Mouse (Mus musculus): ENCODE measurements around the gene Stk11ip. TPM values are rescaled to one million over a fixed set of nuclear protein-coding genes. Genes with fewer than 3 reads are reported as not detected.
A peak's percentile ranks its signal among the peaks of the same experiment; 100 is the strongest.

Stk11ip gene
- 24.8 and 27.1 TPM in 2 replicates for polyA plus RNA-seq (2016; fragmentation: Nextera tagmentation; extraction: Ambion mirVana)

GRCm38 (mm10) chr1:75521321-75522031 lies at the start of gene Stk11ip:
Stk11ip (plus strand) TSS chr1:75521529.
- H3K4me2 ChIP-seq (replicated peaks): peak within 1 kb of the TSS; percentile 71

GRCm38 (mm10) chr1:75476441-75476840 lies 44.9 kb upstream of the Stk11ip start:
- no peak overlapping the region for H3K27ac ChIP-seq
- no peak for ATAC-seq (ENCODE audit: low FRiP score, low read depth)
- H3K9me3 ChIP-seq: no peaks in the 10 kb centered on the region
- peaks cover 36% of the 10 kb centered on the region for H3K4me1 ChIP-seq
- H3K36me3 ChIP-seq: peaks cover 50% of the 10 kb centered on the region
- H3K4me3 ChIP-seq: no peak overlapping the region
- H3K27me3 ChIP-seq (replicated peaks): no peaks in the 10 kb centered on the region; the same call in 1 of the 2 replicates
- WGBS: 97% methylated on average over 11 of the region's 11 CpGs
- H3K9ac ChIP-seq: no peak overlapping the region
- no peak overlapping the region for H3K4me2 ChIP-seq (replicated peaks)

More at GRCm38 (mm10) chr1:75521321-75522031, at the start of gene Stk11ip:
- peak; percentile 97 for ATAC-seq (ENCODE audit: low FRiP score, low read depth)
- H3K9ac ChIP-seq: peak within 1 kb of the TSS; percentile 51
- no peaks in the 10 kb centered on the region for H3K9me3 ChIP-seq
- H3K36me3 ChIP-seq: peaks cover 9% of the 10 kb centered on the region
- peak within 1 kb of the TSS; percentile 78 for H3K27ac ChIP-seq
- H3K27me3 ChIP-seq (replicated peaks): no peaks in the 10 kb centered on the region
- peak within 1 kb of the TSS; percentile 62 for H3K4me3 ChIP-seq
- 0 out of 2 replicates have a peak, but pooled peaks cover 3% of the 10 kb centered on the region for H3K4me1 ChIP-seq
- under 1% methylated on average over 46 of the region's 46 CpGs for WGBS

DNA sequence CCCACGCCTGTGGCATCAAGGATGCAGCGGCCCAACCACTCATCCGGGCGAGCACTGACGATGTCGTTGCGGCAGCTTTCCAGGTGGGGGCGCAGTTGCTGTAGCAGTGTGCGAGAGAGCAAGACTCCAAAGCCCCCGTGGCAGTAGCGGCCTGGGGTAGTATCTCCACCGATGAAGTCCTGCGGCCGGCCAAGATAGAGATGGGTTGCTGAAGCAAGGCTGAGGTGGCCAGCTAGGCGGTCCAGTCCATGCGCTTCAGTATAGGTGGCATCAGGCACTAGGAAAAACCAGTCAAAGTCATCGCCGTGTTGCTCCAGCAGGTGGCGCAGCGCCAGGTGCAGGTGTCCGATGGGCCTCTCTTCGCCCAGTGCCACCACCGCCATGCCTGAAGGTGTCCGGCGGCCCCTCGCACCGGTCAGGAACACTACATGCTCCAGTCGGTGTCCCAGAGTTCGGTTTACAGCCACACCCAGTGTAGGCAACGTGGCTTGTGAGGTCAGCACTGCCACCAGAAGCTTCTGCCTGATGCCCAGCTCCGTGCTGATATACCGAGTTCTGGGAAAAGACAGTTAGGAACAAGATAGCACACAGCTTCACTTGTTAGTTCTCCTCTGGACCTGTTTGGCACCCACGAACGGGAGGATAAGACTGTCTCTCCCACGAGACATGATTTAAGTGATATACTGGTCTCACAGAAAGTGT lies 43.9 kb upstream of the Stk11ip start:
- Histone ChIP-seq H3K4me1 (peaks cover 36% of the 10 kb centered on the region), H3K4me3 (peak overlapping the region; percentile 18), H3K4me2 (replicated peaks) (peak overlapping the region; percentile 93), H3K27ac (no peak overlapping the region), H3K9ac (no peak overlapping the region), H3K9me3 (no peaks in the 10 kb centered on the region), H3K27me3 (replicated peaks) (peaks cover 3% of the 10 kb centered on the region), H3K36me3 (peaks cover 45% of the 10 kb centered on the region)
- WGBS: 13% methylated on average over 35 of the region's 35 CpGs
- ATAC-seq (ENCODE audit: low FRiP score, low read depth): no peak

DNA sequence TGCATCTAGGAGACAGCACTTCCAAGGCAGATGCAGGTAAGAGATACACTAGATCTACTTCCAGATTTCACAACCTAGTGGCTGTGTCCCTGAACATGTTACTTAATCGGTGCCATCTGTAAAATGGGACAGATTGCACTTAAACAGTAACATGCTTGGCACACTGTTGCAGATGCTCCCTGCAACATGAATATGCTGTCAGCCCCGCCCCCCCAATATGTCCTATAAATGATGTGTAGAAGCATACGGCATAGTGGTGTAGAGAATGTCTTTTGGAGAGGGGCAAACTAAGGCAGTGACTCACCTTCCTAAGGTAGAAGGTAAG lies 43.4 kb upstream of the Stk11ip start:
- Histone ChIP-seq H3K4me2 (replicated peaks) (peak overlapping the region; percentile 93), H3K27me3 (replicated peaks) (peaks cover 9% of the 10 kb centered on the region), H3K27ac (no peak overlapping the region), H3K9me3 (no peaks in the 10 kb centered on the region), H3K4me1 (peaks cover 36% of the 10 kb centered on the region), H3K36me3 (peaks cover 45% of the 10 kb centered on the region), H3K4me3 (peak overlapping the region; percentile 84; the same call in 1 of the 2 replicates), H3K9ac (peak overlapping the region; percentile 80; the same call in 1 of the 2 replicates)
- ATAC-seq (ENCODE audit: low FRiP score, low read depth): no peak
- WGBS: 53% methylated on average over 3 of the region's 3 CpGs

DNA sequence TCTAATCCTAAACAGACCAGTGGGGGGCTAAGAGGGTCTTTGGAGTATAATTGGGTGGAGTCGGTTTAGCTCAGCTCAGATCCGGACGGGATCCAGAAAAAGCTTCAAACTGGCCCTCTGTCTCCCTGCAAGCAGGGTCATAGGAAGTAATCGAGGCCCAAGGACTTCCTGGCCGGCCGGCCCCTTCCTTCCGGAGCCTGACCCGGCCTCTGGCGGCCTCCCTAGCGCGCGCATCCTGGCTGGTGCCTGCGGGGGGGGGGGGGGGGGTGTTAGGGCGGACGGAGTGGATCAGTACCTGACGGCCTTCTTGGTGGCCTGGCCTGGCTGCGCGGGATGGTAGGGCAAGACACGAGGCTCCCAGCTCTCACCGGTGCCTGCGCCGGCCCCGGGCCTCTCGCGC lies 42.8 kb upstream of the Stk11ip start:
- no peaks in the 10 kb centered on the region for H3K9me3 ChIP-seq
- no peak; the same call in 1 of the 2 replicates for ATAC-seq (ENCODE audit: low FRiP score, low read depth)
- H3K36me3 ChIP-seq: peaks cover 40% of the 10 kb centered on the region
- peak overlapping the region; percentile 69 for H3K27ac ChIP-seq
- H3K9ac ChIP-seq: peak overlapping the region; percentile 80
- H3K4me3 ChIP-seq: peak overlapping the region; percentile 84
- H3K4me2 ChIP-seq (replicated peaks): peak overlapping the region; percentile 93
- under 1% methylated on average over 21 of the region's 25 CpGs for WGBS
- peaks cover 36% of the 10 kb centered on the region for H3K4me1 ChIP-seq
- H3K27me3 ChIP-seq (replicated peaks): peaks cover 14% of the 10 kb centered on the region

- Histone ChIP-seq H3K9me3 (no peaks in the 10 kb centered on the region), H3K4me3 (peak within 1 kb of the TSS; percentile 84), H3K27ac (peak within 1 kb of the TSS; percentile 69), H3K4me1 (peaks cover 36% of the 10 kb centered on the region), H3K27me3 (replicated peaks) (peaks cover 17% of the 10 kb centered on the region), H3K4me2 (replicated peaks) (peak within 1 kb of the TSS; percentile 93), H3K9ac (peak within 1 kb of the TSS; percentile 80), H3K36me3 (peaks cover 34% of the 10 kb centered on the region)
- under 1% methylated on average over 71 of the region's 76 CpGs for WGBS
- ATAC-seq (ENCODE audit: low FRiP score, low read depth): peak; percentile 90
Observed at GRCm38 (mm10) chr1:75478916-75479634, 42.3 kb upstream of the Stk11ip start, which contains the start of the genes Chpf and Tmem198. Chpf (minus strand) TSS chr1:75479307. Tmem198 (plus strand) TSS chr1:75479532.

- peaks cover 22% of the 10 kb centered on the region for H3K27me3 ChIP-seq (replicated peaks)
- no peak for ATAC-seq (ENCODE audit: low FRiP score, low read depth)
- H3K9me3 ChIP-seq: no peaks in the 10 kb centered on the region
- peak overlapping the region; percentile 84 for H3K4me3 ChIP-seq
- peaks cover 34% of the 10 kb centered on the region for H3K36me3 ChIP-seq
- peaks cover 36% of the 10 kb centered on the region for H3K4me1 ChIP-seq
- H3K9ac ChIP-seq: peak overlapping the region; percentile 80
- peak overlapping the region; percentile 93 for H3K4me2 ChIP-seq (replicated peaks)
- WGBS: under 1% methylated on average over 24 of the region's 24 CpGs
- peak overlapping the region; percentile 69; the same call in 1 of the 2 replicates for H3K27ac ChIP-seq
Observed at GRCm38 (mm10) chr1:75479635-75479989, 41.7 kb upstream of the Stk11ip start.

GRCm38 (mm10) chr1:75480036-75480435 lies 41.3 kb upstream of the Stk11ip start:
- Histone ChIP-seq H3K36me3 (peaks cover 34% of the 10 kb centered on the region), H3K27ac (0 out of 2 replicates have a peak overlapping the region, but pooled peaks have one; percentile 69), H3K9ac (peak overlapping the region; percentile 80), H3K9me3 (no peaks in the 10 kb centered on the region), H3K4me2 (replicated peaks) (peak overlapping the region; percentile 93), H3K27me3 (replicated peaks) (peaks cover 26% of the 10 kb centered on the region), H3K4me3 (peak overlapping the region; percentile 84), H3K4me1 (peaks cover 36% of the 10 kb centered on the region)
- 23% methylated on average over 13 of the region's 13 CpGs for WGBS
- no peak for ATAC-seq (ENCODE audit: low FRiP score, low read depth)

- Histone ChIP-seq H3K4me3 (peak overlapping the region; percentile 84; the same call in 1 of the 2 replicates), H3K9ac (no peak overlapping the region), H3K36me3 (peaks cover 32% of the 10 kb centered on the region), H3K27me3 (replicated peaks) (peaks cover 33% of the 10 kb centered on the region), H3K4me1 (peaks cover 36% of the 10 kb centered on the region), H3K9me3 (no peaks in the 10 kb centered on the region), H3K4me2 (replicated peaks) (peak overlapping the region; percentile 93), H3K27ac (no peak overlapping the region)
- no peak for ATAC-seq (ENCODE audit: low FRiP score, low read depth)
- WGBS: 79% methylated on average over 7 of the region's 7 CpGs
Observed at GRCm38 (mm10) chr1:75480735-75481134, 40.6 kb upstream of the Stk11ip start.

DNA sequence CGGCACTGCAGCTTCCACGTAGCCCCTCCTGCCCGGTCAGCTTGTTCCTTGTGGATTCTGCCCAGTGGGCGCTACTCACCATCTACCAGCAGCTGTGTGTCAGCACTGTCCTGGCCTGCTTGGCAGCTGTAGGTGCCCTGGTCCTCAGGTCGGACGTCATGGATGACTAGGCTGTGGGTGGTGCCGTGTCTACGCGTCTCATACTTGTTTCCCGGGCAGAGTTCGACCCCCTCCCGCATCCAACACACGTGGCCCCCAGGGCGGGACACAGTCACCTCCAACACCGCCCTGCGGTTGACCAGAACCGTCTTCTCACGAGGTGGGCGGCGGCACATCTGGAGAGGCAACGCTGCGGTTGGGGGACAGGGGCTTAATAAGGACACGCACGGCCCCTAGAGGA lies 34.8 kb upstream of the Stk11ip start:
- Histone ChIP-seq H3K4me3 (no peak overlapping the region), H3K4me1 (peaks cover 19% of the 10 kb centered on the region), H3K9ac (no peak overlapping the region), H3K9me3 (no peaks in the 10 kb centered on the region), H3K4me2 (replicated peaks) (peak overlapping the region; percentile 88), H3K27ac (no peak overlapping the region), H3K27me3 (replicated peaks) (peaks cover 79% of the 10 kb centered on the region), H3K36me3 (peaks cover 28% of the 10 kb centered on the region)
- 4% methylated on average over 24 of the region's 24 CpGs for WGBS
- ATAC-seq (ENCODE audit: low FRiP score, low read depth): 0 out of 2 replicates have a peak, but pooled peaks have one; percentile 15

- 1% methylated on average over 13 of the region's 13 CpGs for WGBS
- H3K4me3 ChIP-seq: peak overlapping the region; percentile 42
- H3K4me1 ChIP-seq: peaks cover 19% of the 10 kb centered on the region
- H3K27ac ChIP-seq: no peak overlapping the region
- H3K9me3 ChIP-seq: no peaks in the 10 kb centered on the region
- peaks cover 79% of the 10 kb centered on the region for H3K27me3 ChIP-seq (replicated peaks)
- 0 out of 2 replicates have a peak, but pooled peaks have one; percentile 14 for ATAC-seq (ENCODE audit: low FRiP score, low read depth)
- peak overlapping the region; percentile 88 for H3K4me2 ChIP-seq (replicated peaks)
- H3K9ac ChIP-seq: peak overlapping the region; percentile 44; the same call in 1 of the 2 replicates
- H3K36me3 ChIP-seq: peaks cover 28% of the 10 kb centered on the region
Observed at GRCm38 (mm10) chr1:75487040-75487404, 34.3 kb upstream of the Stk11ip start.
